Mouse (Mus musculus) cortical plate, adult 2 months (tissue): Measurements from ENCODE around the gene Wbp1.
A peak's percentile ranks its signal among the peaks of the same experiment; 100 is the strongest.

Experiments used
- CTCF ChIP-seq: fragments of 200-500 bp; IDR thresholded peaks from 2 replicates; pipeline ENCODE4 v1.5.1; 2011; ENCODE audit warnings: mild to moderate bottlenecking, control low read depth, low read length; ENCODE audit not compliant: insufficient read depth; ENCODE audit errors: extremely low read depth
- POLR2A ChIP-seq: fragments of 200-500 bp; IDR thresholded peaks from 2 replicates; pipeline ENCODE4 v1.6.1; 2011; ENCODE audit warnings: mild to moderate bottlenecking, low read length, control low read depth; ENCODE audit not compliant: insufficient read depth; ENCODE audit errors: extremely low read depth

DNA sequence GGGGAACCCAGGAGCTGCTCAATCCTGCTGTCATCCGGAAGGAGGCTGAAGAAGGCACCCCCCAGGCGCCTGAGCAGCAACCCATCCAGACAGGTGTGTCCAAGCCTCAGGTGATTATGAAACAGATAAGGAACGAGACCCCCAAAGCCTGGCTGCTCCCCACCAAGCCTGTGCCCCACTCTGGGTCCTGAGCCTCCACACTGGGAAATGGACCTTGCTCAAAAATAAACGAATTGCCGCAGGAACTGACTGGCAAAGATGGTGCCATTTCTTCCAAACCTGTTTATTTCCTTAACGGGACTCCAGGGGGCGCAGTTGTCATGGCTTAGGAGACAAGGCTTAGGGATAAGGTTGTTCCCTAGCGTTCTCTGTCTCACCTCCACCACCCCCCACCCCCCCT, 41.3 kb upstream of the Wbp1 start:
- TF ChIP-seq POLR2A (no peak), CTCF (peak; percentile 84)
